Mouse (Mus musculus) R1 (cell line): ENCODE data around the gene Camsap2.

Source experiments
- DNase-seq: peaks from one replicate; pipeline ENCODE4 v3.0.0-alpha.2; 2018; ENCODE audit warnings: low read depth, low spot score

Gene Camsap2

GRCm38 (mm10) chr1:136344281-136344680, 1.6 kb downstream of the Camsap2 start:
- DNase-seq: no peak

- DNase-seq: no peak
These were observed 2.2 kb downstream of the Camsap2 start for GRCm38 (mm10) chr1:136343727-136344126.

GRCm38 (mm10) chr1:136340541-136340940, 5.4 kb downstream of the Camsap2 start:
- peak; percentile 48 for DNase-seq

- DNase-seq: no peak
These were observed 11.2 kb downstream of the Camsap2 start for GRCm38 (mm10) chr1:136334743-136335142.

DNA sequence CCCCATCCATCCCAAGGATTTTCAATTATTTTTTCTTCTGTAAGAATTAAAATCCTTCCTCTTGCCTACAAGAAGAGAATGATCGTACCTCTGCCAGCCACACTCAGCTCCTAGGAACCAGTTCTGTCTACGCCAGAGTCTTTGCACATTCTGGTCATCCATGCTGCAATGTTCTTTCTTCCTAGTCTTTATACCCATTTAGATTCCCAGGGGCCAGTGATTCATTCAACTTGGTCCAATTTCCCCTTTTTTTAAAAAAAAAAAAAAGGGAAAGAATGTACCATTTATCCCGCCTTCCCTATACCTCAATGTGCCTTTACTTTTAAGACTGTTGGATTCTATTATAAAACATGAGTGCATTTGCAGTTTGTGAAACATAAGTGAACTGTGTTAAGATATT, 12.4 kb downstream of the Camsap2 start:
- no peak for DNase-seq

- DNase-seq: no peak
These were observed 12.8 kb downstream of the Camsap2 start for GRCm38 (mm10) chr1:136333071-136333470.

GRCm38 (mm10) chr1:136331836-136332235, 14.1 kb downstream of the Camsap2 start:
- no peak for DNase-seq

GRCm38 (mm10) chr1:136329426-136329825, 16.5 kb downstream of the Camsap2 start:
- DNase-seq: no peak

DNA sequence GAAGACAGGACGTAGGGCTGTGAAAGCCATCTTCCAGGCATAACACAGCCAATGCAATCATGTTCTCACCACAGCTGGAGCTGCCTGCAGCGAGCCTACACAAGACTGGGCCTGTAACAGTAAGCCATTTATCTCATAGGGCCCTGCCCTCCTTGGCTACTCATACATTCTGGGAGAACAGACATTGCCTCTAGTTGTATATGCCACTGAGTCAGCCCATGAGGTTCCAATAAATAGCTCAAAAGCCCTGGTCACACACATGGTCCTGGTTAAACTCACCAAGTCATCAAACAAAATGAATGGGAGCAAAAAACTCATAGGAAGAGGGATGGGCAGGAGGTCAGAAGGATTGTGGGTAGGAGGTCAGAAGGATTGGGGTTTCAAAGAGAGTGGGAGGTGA, 17.3 kb downstream of the Camsap2 start:
- no peak for DNase-seq

DNA sequence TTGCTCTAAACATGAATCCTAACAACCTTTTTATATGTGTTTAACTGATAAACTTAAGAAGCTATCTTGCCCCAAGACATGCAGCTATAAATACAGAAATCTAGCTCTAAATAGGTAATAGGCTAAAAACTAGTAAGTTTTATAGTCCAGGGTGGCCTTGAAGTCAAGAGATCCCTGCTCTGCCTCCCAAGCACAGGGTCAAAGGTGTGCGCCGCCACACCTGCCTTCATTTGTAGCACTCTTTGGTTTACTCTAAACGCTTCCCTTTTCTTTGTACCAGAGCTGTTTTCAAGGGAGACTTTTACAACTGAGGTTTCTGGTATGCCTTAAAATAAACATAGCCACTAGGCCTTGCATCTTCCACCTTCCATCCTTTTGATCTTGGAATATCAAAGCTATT, 18.3 kb downstream of the Camsap2 start:
- no peak for DNase-seq

DNA sequence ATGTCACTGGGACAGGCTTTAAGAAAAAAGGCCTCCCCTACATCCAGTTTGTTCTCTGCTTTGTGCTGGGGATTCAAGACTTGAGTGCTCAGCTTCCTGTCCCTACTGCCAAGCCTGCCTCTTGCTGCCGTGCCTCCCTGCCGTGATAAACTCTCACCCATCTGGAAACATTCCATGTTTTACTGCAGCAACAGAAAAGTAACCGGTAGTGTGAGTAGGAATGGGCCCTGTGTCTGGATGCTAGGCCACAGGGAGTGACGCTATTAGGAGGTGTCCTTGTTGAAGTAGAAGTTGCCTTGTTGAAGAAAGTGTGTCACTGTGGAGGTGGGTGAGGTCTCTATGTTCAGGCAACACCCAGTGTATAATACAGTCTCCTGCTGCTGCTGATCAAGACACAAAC, 20.0 kb downstream of the Camsap2 start:
- DNase-seq: peak; percentile 23

DNA sequence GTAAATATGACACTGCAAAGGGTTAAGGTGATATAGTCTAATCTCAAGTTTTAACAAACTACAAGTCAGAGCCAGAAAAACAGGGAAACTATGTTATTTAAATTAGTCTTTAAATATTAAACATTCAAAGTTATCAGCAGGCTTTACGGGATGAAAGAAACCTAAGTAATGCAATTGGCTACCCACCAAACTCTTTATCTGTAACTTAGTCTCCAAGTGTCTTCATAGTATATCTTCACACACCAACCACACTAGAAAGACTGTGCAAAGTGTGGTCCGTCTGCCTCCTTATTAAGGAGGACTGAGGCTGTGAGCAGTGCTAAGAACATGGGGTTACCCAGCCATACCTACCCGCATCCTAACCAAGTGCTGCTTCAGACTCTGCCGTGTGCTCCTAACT, 23.6 kb downstream of the Camsap2 start:
- no peak for DNase-seq

- peak; percentile 50 for DNase-seq
These were observed 29.6 kb downstream of the Camsap2 start for GRCm38 (mm10) chr1:136316317-136316716.

DNA sequence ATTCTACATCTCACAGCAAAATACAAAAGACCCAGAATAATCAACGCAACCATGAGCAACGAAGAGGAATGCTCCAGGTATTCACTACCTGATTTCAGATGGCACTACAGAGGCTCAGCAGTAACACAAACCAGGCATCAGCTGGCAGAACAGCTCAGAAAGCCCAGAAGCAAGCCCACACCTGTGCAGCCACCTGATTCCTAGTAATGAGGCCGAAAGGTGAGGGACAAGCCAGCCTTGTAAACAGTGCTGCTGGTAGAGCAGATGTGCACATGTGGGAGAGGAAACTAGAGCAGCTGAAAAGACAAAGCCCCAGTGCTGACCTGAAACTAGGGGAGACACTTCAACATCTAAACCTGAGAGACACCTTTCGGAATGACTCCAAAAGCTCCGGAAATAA, 36.7 kb downstream of the Camsap2 start:
- DNase-seq: no peak

GRCm38 (mm10) chr1:136306424-136306823, 39.5 kb downstream of the Camsap2 start:
- DNase-seq: no peak

GRCm38 (mm10) chr1:136293961-136294360, 51.9 kb downstream of the Camsap2 start:
- no peak for DNase-seq

- no peak for DNase-seq
These were observed 56.1 kb downstream of the Camsap2 start for GRCm38 (mm10) chr1:136289803-136290202.

GRCm38 (mm10) chr1:136277366-136277765, 68.5 kb downstream of the Camsap2 start:
- DNase-seq: no peak

DNA sequence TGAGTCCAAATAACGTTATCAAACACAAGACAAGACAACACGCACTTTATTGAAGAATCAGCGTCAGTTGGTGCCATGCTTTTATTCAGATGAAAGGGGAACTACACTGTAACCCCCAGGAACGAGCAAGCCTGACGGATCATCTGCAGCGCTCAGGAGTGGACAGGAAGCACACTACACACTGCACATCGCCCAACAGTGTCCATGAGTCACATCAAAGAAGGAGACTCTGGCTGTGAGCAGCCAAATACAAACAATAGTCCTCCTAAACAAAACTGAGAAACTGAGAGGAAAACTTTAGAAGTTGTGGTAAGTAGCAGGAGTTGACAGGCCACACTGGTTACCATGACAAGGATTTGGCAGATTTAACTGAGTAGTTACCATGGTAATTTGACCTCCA, 77.7 kb downstream of the Camsap2 start:
- no peak for DNase-seq

DNA sequence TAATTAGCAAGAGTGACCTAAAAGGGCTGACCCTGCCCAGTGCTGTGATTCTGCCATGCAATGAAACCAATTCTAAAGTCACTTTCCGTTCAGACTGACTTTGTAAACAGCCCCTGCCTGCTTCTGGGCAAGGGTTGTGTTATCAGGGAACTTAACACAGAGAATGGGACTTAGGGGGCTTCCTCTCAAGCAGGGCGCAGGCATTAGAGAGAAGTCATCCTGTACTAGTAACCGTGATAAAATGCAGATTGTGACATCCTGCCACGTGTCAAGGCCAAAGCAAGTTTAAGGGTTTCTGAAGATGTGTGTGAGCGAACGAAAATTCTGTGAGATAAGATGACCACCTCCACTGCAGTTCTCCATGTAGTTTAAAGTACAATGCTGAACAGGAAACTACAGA, 79.8 kb downstream of the Camsap2 start:
- no peak for DNase-seq

DNA sequence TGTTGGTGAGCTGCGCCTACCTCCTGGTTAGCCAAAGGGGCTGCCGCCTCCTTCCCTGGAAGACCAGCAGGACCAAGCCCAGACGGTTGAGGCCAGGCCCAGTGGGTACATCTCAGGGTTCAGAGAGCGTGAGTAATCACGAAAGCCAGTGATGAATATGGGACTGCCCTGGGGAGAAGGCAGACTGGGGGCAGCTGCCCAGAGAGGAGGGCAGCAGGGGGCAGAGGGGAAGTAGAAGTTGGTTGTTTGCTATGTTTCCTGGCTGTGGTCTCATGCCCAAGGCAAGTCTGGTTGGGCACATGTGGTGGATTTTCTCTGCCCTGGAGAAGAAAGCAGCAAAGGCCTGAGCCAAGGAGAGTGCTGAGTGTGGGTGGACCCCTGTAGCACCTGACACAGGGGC, 82.5 kb downstream of the Camsap2 start:
- DNase-seq: no peak

DNA sequence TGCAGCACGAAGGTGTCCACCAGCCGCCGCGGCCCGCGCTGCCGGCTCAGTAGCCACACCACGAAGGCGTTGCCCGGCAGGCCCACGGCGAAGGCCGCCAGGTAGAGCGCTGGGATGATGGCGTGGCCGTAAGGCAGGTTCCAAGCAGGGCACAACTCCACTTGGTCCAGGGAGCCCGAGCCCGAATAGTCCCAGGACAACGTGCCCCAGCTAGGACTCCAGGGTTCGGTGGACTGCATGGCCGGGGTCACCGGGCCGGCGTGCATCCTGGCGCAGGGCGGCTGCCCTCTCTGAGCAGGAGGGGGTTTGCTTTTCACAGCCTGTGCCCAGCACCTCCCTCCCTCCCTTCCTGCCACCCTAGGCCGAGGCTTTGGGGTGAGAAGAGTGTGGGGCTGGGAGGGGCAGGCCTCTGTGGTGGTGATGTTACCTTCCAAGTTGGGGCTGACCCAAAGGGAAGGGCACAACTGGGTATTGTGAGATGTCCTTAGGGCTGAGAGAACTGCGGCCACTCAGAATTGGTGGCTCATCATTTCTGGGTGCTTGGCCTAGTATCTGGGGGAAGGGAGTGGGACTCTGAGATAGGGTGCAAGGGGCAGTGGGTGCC, 85.2 kb downstream of the Camsap2 start, which contains the start of gene Gpr25:
Gene Gpr25 (minus strand): TSS at position 239 of the 604 bp plus-strand sequence.
- DNase-seq: no peak

DNA sequence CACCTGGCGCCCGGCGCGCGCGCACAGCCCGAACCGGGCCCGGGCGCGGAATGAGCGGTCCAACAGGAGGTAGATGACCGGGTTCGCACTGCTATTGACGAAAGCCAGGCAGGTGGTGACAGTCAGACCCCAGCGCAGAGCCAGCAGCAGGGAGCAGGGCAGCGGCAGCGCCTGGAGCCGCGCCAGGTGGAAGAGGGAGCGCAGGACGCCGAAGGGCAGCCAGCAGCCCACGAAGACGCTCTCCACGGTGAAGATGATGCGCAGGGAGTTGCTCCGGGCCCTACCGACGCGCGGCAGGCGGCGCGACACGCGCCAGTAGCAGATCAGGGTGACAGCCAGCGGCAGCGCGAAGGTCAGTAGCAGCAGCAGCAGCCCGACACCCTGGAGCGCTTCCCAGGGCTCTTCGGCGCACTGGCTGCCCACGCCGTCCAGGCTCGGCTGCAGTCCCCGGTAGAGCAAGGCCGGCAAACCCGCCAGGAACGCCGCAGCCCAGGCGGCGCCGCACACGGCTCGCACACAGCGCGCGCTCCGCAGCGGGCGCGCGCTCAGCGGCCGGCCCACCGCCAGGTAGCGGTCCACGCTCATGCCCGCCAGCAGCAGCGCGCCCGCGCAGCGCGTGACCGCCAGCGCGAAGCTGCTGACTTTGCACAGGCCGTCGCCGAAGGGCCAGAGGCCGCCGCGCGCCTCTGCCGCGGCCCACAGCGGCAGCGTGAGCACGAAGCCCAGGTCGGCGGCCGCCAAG, 85.8 kb downstream of the Camsap2 start:
- peak; percentile 69 for DNase-seq
